Mouse (Mus musculus) retina, embryonic 14.5 days (tissue): ENCODE measurements around the gene Bmp4.
A peak's percentile ranks its signal among the peaks of the same experiment; 100 is the strongest.

ENCODE experiments used
- DNase-seq: peaks from one replicate; pipeline ENCODE4 v3.0.0-alpha.2; 2015; ENCODE audit warnings: low spot score

The Bmp4 gene

DNA sequence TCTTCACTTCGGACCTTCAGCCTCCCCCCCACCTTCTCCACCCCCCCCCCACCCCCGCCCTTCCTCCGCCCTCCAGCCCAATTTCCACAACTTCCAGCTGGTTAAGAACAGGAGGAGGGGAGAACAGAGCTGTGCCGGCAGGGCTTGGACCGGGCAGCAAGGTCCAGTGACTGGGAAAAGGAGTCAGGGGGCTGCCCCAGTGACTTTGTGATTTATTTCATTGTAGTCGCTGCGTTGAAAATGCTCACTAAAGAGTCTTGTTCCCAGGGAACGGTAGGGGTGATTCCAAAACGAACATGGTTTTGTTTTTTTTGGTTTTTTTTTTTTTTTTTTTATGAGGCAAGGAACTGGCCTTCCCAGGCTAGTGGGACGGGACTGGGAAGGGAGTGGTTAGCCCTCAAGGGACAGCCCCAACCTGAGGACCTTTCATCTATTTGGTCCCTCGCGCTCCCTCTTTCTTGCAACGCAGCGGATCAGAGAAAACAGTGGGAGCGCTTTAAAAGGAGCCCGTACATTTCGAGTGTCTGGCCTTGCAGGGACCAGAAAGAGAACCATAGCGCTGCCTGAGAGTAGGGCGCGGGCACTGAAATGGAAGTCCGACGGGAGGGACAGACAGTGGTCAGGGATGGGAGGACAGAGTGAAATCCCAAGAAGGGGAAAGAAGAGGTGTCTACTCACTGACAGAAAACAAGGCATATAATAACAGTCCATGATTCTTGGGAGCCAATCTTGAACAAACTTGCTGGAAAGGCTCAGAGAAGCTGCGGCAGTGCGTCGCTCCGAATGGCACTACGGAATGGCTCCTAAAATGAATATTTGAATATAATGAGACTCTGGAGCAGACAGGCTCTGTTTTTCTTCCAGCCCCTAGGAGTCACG, 3.8 kb downstream of the Bmp4 start:
- DNase-seq, result no peak

GRCm38 (mm10) chr14:46385701-46386477, 4.6 kb downstream of the Bmp4 start:
- peak; percentile 48 for DNase-seq

DNA sequence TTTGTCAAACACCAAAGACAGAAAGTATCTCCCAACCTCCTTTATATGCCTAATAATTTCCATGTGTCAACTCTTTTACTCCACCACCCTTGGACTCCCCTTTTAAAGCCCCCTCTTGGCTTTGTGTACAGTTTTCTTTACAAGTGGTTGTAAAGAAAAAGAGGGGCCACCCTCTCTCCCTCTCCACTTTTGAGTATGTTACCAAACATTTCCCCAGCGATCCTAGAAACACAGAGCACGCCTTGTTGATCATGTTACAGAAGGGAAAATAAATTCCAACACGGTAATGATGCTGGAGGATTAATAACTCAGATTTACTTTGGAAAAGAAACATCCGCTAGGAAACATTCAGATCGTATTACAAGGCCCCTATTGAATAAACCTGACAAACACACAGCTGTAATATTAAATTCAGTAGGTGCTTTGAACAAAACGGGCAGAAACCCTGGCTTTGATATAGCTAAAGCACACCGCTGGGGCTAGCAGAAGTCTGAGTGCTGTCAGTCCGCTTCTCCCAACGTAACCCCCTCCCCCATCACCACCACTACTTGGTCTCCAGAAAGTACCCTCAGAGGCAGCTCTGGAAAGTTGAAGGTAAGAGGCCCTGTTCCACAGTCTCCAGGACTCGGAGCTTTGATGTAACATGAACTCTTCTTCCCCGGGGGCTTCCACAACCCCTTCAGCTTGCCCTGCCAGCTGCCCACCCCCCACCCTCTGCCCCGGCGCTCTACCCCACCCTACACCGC, 5.3 kb downstream of the Bmp4 start:
- peak; percentile 31 for DNase-seq

- DNase-seq, result no peak
Observed at GRCm38 (mm10) chr14:46381457-46381856, 9.0 kb downstream of the Bmp4 start.

GRCm38 (mm10) chr14:46380286-46380721, 10.2 kb downstream of the Bmp4 start:
- DNase-seq, result peak; percentile 46

DNA sequence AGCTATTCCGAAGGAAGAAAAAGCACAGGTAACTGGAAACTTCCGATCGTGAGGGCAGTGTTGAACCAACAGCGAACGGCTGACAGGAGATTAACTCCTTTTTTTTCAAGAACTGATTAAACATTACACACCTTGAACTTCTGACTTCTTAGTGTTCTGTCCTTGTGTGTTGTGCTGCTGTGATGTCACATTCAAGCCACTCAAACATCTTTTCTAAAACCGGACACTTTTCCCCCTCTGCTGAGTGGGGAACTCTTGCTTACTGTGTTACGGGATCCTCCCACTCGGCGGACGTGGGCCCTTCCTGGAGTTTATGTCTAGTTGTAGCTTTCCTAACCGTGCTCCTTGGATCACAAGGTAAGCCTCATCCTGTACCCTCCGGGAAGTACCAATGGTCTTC, 11.2 kb downstream of the Bmp4 start, which contains the start of gene Gm15217:
Gm15217 (plus strand) TSS at position 130 of the 400 bp plus-strand sequence.
- no peak for DNase-seq

DNA sequence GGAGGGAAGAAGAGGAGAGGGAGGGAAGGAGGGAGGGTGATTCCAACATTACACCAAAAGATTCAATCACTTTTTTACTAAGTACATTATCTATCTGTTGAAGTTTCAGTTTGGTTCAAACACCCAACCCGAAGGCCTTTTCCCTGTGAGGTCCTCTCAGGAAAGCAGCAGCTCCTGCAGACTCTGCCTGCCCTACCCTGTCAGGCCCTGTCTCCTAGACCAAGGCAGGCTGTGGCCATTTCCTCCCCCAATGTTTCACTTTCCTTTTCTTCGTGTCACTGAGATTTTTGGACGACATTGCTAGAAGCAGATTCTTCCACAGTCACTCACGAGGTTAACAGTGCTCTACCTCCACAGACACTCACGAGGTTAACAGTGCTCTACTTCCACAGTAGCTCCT, 14.7 kb downstream of the Bmp4 start:
- DNase-seq, result no peak

- no peak for DNase-seq
Observed at GRCm38 (mm10) chr14:46372452-46372851, 18.0 kb downstream of the Bmp4 start.

DNA sequence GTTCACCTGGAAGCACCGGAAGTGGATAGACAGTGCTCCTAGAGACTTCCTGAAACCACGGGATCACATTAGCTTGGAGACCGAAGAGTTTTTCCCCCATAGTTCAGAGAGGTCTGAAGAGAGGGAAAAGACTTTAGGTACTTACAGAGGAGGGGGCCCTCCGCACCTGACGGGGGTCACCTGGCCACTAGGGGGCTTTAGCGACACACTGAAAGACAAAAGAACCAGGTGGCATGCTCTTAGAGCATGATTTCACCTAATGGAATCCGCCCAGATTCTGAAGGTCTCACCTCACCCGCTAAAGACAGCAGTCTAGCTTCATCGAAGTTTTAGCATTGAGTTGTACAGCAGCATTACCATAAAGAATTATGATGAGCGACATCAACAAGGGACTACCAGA, 27.3 kb downstream of the Bmp4 start:
- no peak for DNase-seq

- DNase-seq, result no peak
Observed at GRCm38 (mm10) chr14:46357696-46358095, 32.8 kb downstream of the Bmp4 start.

GRCm38 (mm10) chr14:46357286-46357685, 33.2 kb downstream of the Bmp4 start:
- DNase-seq, result no peak

DNA sequence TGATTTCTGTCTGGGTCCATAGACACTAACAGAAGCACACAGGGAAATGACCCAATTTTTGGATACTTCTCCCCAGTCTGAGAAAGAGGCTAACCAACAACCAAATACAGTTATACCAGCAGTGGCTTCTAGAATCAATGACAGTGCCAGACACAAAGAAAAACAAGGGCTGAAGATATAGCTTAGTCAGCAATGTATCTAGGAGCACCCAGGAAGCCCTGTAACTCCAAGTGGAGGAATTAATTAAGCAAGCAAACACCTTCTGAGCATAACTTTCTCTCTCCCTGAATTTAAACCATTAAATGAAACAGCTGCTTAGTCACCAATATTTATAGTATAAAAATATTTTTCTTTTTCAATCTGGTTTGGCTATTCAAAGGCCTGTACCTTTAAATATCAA, 45.7 kb downstream of the Bmp4 start:
- no peak for DNase-seq

GRCm38 (mm10) chr14:46338801-46339200, 51.7 kb downstream of the Bmp4 start:
- DNase-seq, result no peak
